ENCODE assay signal across 9 mouse cellular contexts in genomic region chr15:95772861-95773836, GRCm38 (mm10). TPM values are rescaled to one million over a fixed set of nuclear protein-coding genes. Genes with fewer than 3 reads are reported as not detected.
DNase-seq lines count a peak whose midpoint lies in the region; ATAC-seq and TF ChIP-seq lines count a peak whose summit lies in the region.
"Had no signal": no experiment of that assay in that cellular context is flagged by ENCODE, and none has a peak within 500 bp of the region (broad histone marks: within the 10 kb centered on the region; RNA-seq: fewer than 3 reads in every experiment).

No protein-coding gene starts in this region.

- WGBS in neural tube, embryonic 15.5 days = 62% methylated on average over 14 of the region's 14 CpGs
- WGBS in hindbrain, postnatal 0 days = 56% methylated on average over 14 of the region's 14 CpGs
- WGBS in liver, adult 2 months = 64% methylated on average over 14 of the region's 14 CpGs

- peak; percentile 80 for DNase-seq in neural tube, embryonic 10.5 days (ENCODE audit: extremely low spot score, low spot score)
- peak; percentile 84 for DNase-seq in ZHBTc4 (ENCODE audit: low read depth, low spot score)
- peak; percentile 60 for DNase-seq in hindbrain, postnatal 0 days (ENCODE audit: low spot score)
- DNase-seq in liver, adult 2 months (ENCODE audit: extremely low read depth, low read depth, low spot score) = peak; percentile 61
- DNase-seq in retina, embryonic 14.5 days (ENCODE audit: low spot score) = peak; percentile 68
- peak; percentile 67 for DNase-seq in urinary bladder, postnatal 25 days (ENCODE audit: low spot score)

- H3K4me1 ChIP-seq in neural tube, embryonic 15.5 days = no peaks in the 10 kb centered on the region
- H3K4me1 ChIP-seq in cortical plate, adult 2 months (ENCODE audit: control insufficient read depth, insufficient read depth, low read length) = no peaks in the 10 kb centered on the region
- H3K4me1 ChIP-seq in hindbrain, postnatal 0 days (ENCODE audit: insufficient read depth, low read length) = no peaks in the 10 kb centered on the region
- H3K4me1 ChIP-seq in liver, adult 2 months (ENCODE audit: control insufficient read depth, insufficient read depth, low read length) = peaks cover 6% of the 10 kb centered on the region; the same call in 1 of the 2 replicates
- H3K4me1 ChIP-seq: hindbrain, embryonic 15.5 days had no signal

- TF ChIP-seq CTCF in cortical plate, adult 2 months (IDR thresholded peaks at IDR 0.05; ENCODE audit: extremely low read depth, insufficient read depth, low read length) = peak; percentile 70
- TF ChIP-seq CTCF in hindbrain, postnatal 0 days (IDR thresholded peaks at IDR 0.05; ENCODE audit: low read depth) = peak; percentile 79
- TF ChIP-seq CTCF in liver, adult 2 months (IDR thresholded peaks at IDR 0.05; ENCODE audit: low read depth, low read length) = peak; percentile 94

- H3K27ac ChIP-seq in neural tube, embryonic 15.5 days (replicated peaks) = no peak overlapping the region
- H3K27ac ChIP-seq in cortical plate, adult 2 months (ENCODE audit: insufficient read depth, low read length) = no peak overlapping the region
- no peak overlapping the region for H3K27ac ChIP-seq in hindbrain, postnatal 0 days
- no peak overlapping the region for H3K27ac ChIP-seq in liver, adult 2 months (replicated peaks; ENCODE audit: insufficient read depth, low read depth, low read length)
- H3K27ac ChIP-seq: hindbrain, embryonic 15.5 days had no signal

- H3K79me2 ChIP-seq in liver, adult 2 months (ENCODE audit: control insufficient read depth, insufficient read depth, low read length) = no peaks in the 10 kb centered on the region

- no peak overlapping the region for H3K4me3 ChIP-seq in neural tube, embryonic 15.5 days (replicated peaks)
- H3K4me3 ChIP-seq in cortical plate, adult 2 months (ENCODE audit: insufficient read depth, low read length) = no peak overlapping the region
- H3K4me3 ChIP-seq in hindbrain, postnatal 0 days (ENCODE audit: low read length) = no peak overlapping the region
- no peak overlapping the region for H3K4me3 ChIP-seq in liver, adult 2 months (ENCODE audit: insufficient read depth, low read depth, low read length)
- H3K4me3 ChIP-seq: hindbrain, embryonic 15.5 days had no signal

- no peak for TF ChIP-seq POLR2A in cortical plate, adult 2 months (IDR thresholded peaks at IDR 0.05; ENCODE audit: extremely low read depth, insufficient read depth, low read length)
- no peak for TF ChIP-seq POLR2A in liver, adult 2 months (IDR thresholded peaks at IDR 0.05; ENCODE audit: extremely low read depth, insufficient read depth, low read length)

- no peak for ATAC-seq in neural tube, embryonic 15.5 days (ENCODE audit: low FRiP score)
- no peak for ATAC-seq in hindbrain, postnatal 0 days

- no peaks in the 10 kb centered on the region for H3K9me3 ChIP-seq in neural tube, embryonic 15.5 days (replicated peaks)
- H3K9me3 ChIP-seq in hindbrain, postnatal 0 days (ENCODE audit: low read length) = no peaks in the 10 kb centered on the region
- H3K9me3 ChIP-seq: hindbrain, embryonic 15.5 days had no signal

- no peak overlapping the region for H3K4me2 ChIP-seq in neural tube, embryonic 15.5 days
- H3K4me2 ChIP-seq in hindbrain, postnatal 0 days (ENCODE audit: low read depth, low read length) = no peak overlapping the region
- H3K4me2 ChIP-seq: hindbrain, embryonic 15.5 days had no signal

- no peaks in the 10 kb centered on the region for H3K27me3 ChIP-seq in neural tube, embryonic 15.5 days (replicated peaks)
- no peaks in the 10 kb centered on the region for H3K27me3 ChIP-seq in hindbrain, postnatal 0 days (ENCODE audit: insufficient read depth, low read length)
- no peaks in the 10 kb centered on the region for H3K27me3 ChIP-seq in liver, adult 2 months (ENCODE audit: control insufficient read depth, insufficient read depth, low read length)
- H3K27me3 ChIP-seq: hindbrain, embryonic 15.5 days had no signal

- no peaks in the 10 kb centered on the region for H3K36me3 ChIP-seq in neural tube, embryonic 15.5 days
- no peaks in the 10 kb centered on the region for H3K36me3 ChIP-seq in hindbrain, postnatal 0 days (ENCODE audit: insufficient read depth, low read length)
- H3K36me3 ChIP-seq in liver, adult 2 months (ENCODE audit: control insufficient read depth, insufficient read depth, low read length) = no peaks in the 10 kb centered on the region
- H3K36me3 ChIP-seq: hindbrain, embryonic 15.5 days had no signal

- H3K9ac ChIP-seq in neural tube, embryonic 15.5 days (replicated peaks) = no peak overlapping the region
- no peak overlapping the region for H3K9ac ChIP-seq in hindbrain, postnatal 0 days (replicated peaks; ENCODE audit: low read length)
- no peak overlapping the region for H3K9ac ChIP-seq in liver, adult 2 months (ENCODE audit: low read depth, low read length)
- H3K9ac ChIP-seq: hindbrain, embryonic 15.5 days had no signal

RNA-seq across cellular contexts. Expression of gene Ano6, which starts 17.5 kb away (rescaled TPM):
- polyA plus RNA-seq in neural tube, embryonic 15.5 days (2015; fragmentation: Nextera tagmentation; extraction: Ambion mirVana) = 27.0 and 32.5 TPM in 2 replicates
- 16.4 and 16.7 TPM in 2 replicates for polyA plus RNA-seq in cortical plate, adult 2 months (2012; rRNA removed)
- total RNA-seq in hindbrain, postnatal 0 days (2014; rRNA removed) = 28.9 and 34.3 TPM in 2 replicates
- polyA plus RNA-seq in hindbrain, postnatal 0 days (2015; fragmentation: Nextera tagmentation; extraction: Ambion mirVana) = 19.2 and 21.5 TPM in 2 replicates
- 4.1 and 6.3 TPM in 2 replicates for total RNA-seq in liver, adult 2 months (2014; rRNA removed)
- polyA plus RNA-seq in liver, adult 2 months (2012; rRNA removed) = 1.9 and 3.3 TPM in 2 replicates
